Mouse (Mus musculus): ENCODE results near the gene Repin1. TPM values are rescaled to one million over a fixed set of nuclear protein-coding genes. Genes with fewer than 3 reads are reported as not detected.
A peak's percentile ranks its signal among the peaks of the same experiment; 100 is the strongest.
"Not testable (repeated sequence)": the region's sequence is repeated elsewhere in the genome, so short reads cannot be mapped to it uniquely, and the experiment has no call there.

Repin1 gene
- polyA plus RNA-seq, 1 experiment from 2014 or later: 13.2 TPM

DNA sequence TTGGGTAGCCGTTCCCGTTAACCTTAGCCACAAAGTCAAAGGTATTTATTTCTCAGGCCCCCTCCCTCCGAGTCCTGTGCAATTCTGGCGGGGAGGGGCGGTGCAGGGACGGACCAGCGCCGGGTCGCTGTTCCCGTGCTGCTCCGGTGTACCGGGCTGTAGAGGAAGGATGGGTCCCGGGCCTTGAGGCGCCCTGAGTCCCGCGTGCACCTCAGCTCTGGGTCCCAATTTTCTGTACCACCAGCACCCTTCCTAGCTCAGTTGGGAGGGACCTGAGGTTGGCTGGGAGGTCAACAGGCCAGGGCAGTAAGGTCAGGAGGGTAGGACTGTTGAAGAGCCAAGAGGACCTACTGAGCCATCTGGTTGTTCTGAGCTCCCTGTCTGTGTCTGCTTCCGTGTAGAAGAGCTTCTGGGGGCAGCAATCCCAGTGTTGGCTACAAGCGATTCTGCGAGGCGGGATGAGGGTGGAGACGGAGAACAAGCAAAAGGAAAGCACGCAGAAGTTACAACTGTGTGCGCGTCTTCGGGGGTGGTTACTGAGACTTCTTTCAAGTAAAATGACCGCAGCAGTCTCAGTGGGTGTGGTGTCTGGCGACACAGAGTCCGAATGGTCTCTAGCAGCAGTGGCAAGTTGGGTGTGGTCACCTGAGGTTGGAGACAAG lies 8.5 kb downstream of the Repin1 start:
- H3K9me3 ChIP-seq (replicated peaks): 0 out of 2 replicates have a peak, but pooled peaks cover 2% of the 10 kb centered on the region
- peak overlapping the region; percentile 71 for H3K4me3 ChIP-seq
- H3K36me3 ChIP-seq: peaks cover 29% of the 10 kb centered on the region
- no peaks in the 10 kb centered on the region for H3K27me3 ChIP-seq (replicated peaks)
- H3K4me2 ChIP-seq: peak overlapping the region; percentile 96
- peak overlapping the region; percentile 69 for H3K27ac ChIP-seq
- ATAC-seq: peak; percentile 73
- peaks cover 22% of the 10 kb centered on the region for H3K4me1 ChIP-seq
- WGBS (ENCODE audit: insufficient replicate concordance): 2% methylated on average over 28 of the region's 28 CpGs
- H3K9ac ChIP-seq: peak overlapping the region; percentile 75

DNA sequence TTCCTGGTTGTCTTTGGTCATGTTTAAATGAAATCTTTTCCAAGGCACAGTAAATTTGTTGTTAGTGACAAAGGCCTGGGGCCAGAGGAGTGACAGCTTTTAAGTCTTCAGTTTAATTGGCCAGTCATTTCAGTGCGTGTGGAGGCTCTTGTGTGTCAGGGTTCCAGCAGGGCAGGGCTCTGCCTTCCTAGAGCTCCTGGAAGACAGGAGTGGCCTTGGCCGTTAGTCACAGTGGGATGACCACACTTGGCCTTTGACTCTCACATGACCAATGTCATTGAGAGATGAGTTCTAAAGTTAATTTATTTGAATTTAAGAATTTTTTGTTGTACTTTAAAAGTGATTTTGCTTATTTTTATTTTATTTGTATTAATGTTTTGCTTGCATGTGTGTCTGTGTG lies 14.4 kb downstream of the Repin1 start:
- Histone ChIP-seq H3K4me2 (no peak overlapping the region), H3K36me3 (no peaks in the 10 kb centered on the region), H3K9ac (no peak overlapping the region), H3K27me3 (replicated peaks) (no peaks in the 10 kb centered on the region), H3K27ac (no peak overlapping the region), H3K9me3 (replicated peaks) (no peaks in the 10 kb centered on the region), H3K4me1 (peaks cover 7% of the 10 kb centered on the region; the same call in 1 of the 2 replicates), H3K4me3 (no peak overlapping the region)
- WGBS (ENCODE audit: insufficient replicate concordance): 67% methylated on average over 2 of the region's 2 CpGs
- no peak for ATAC-seq

DNA sequence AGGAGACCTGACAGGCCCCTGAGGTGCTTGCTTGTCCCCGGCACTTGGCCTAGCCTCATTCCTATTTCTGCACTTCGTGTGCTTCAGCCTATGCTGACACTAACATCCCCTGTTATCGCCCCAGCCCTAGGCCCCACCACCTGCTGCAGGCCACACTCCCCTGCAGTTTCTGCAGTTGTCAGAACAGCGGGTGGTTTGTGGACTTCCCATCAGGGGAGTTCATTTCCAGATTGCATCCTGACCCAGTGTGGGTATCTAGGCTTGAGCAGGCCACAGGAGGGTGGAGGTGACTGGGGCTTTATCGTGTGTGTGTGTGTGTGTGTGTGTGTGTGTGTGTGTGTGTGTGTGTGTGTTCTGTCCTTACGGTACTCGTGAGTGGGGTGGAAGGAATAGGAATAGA lies 15.8 kb downstream of the Repin1 start:
- ATAC-seq: peak; percentile 57
- Histone ChIP-seq H3K36me3 (peaks cover 6% of the 10 kb centered on the region; the same call in 1 of the 2 replicates), H3K4me1 (peaks cover 7% of the 10 kb centered on the region; the same call in 1 of the 2 replicates), H3K4me3 (no peak overlapping the region), H3K4me2 (no peak overlapping the region), H3K27ac (no peak overlapping the region), H3K27me3 (replicated peaks) (no peaks in the 10 kb centered on the region), H3K9ac (no peak overlapping the region), H3K9me3 (replicated peaks) (no peaks in the 10 kb centered on the region)
- WGBS (ENCODE audit: insufficient replicate concordance): 35% methylated on average over 5 of the region's 7 CpGs

DNA sequence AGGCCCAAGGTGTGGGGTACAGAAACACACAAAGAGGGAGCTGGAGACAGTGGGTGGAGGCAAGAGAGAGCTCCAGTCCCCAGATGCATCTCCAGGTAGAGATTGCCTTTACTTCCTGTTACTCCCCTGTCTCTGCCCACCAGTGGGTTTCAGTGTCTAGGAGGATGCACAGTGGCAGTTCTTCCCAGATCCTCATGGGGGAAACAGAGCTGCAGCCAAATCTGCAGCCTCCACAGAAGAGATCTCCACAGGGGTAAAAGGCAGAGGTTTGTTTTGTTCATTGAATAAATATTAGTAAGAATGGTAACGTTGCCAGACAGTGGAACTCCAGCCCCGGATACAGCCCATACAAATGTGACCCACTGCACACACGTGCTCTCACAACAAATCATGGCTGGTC lies 17.0 kb downstream of the Repin1 start:
- no peaks in the 10 kb centered on the region for H3K27me3 ChIP-seq (replicated peaks)
- WGBS (ENCODE audit: insufficient replicate concordance): 64% methylated on average over 3 of the region's 3 CpGs
- no peak overlapping the region for H3K27ac ChIP-seq
- H3K9me3 ChIP-seq (replicated peaks): no peaks in the 10 kb centered on the region
- peaks cover 6% of the 10 kb centered on the region; the same call in 1 of the 2 replicates for H3K36me3 ChIP-seq
- H3K4me3 ChIP-seq: no peak overlapping the region
- ATAC-seq: no peak
- no peak overlapping the region for H3K9ac ChIP-seq
- no peak overlapping the region for H3K4me2 ChIP-seq
- H3K4me1 ChIP-seq: peaks cover 7% of the 10 kb centered on the region; the same call in 1 of the 2 replicates

DNA sequence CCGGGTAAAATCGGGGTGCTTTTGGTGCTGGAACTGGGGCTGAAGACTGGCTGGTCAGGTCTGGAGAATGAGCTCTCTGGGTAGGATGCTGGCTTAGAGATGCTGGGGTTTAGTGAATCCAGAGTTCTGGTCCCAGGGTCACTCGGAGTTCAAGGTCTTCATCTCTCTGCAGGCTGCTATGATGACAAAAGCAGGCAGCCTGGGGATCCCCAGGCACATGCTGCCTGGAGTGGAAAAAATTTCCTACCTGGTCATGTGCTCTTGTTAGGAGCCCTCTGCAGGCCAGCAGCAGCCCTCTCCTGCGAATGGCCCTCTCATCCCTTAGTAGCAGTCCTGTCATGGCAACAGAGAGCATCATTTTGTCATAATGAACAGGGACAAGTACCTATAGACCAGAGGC lies 19.8 kb downstream of the Repin1 start:
- no peak overlapping the region for H3K27ac ChIP-seq
- peaks cover 7% of the 10 kb centered on the region; the same call in 1 of the 2 replicates for H3K4me1 ChIP-seq
- H3K4me2 ChIP-seq: no peak overlapping the region
- WGBS (ENCODE audit: insufficient replicate concordance): 65% methylated on average over 4 of the region's 4 CpGs
- no peaks in the 10 kb centered on the region for H3K9me3 ChIP-seq (replicated peaks)
- H3K36me3 ChIP-seq: peaks cover 6% of the 10 kb centered on the region; the same call in 1 of the 2 replicates
- no peak overlapping the region for H3K9ac ChIP-seq
- H3K27me3 ChIP-seq (replicated peaks): no peaks in the 10 kb centered on the region
- no peak for ATAC-seq
- no peak overlapping the region for H3K4me3 ChIP-seq

DNA sequence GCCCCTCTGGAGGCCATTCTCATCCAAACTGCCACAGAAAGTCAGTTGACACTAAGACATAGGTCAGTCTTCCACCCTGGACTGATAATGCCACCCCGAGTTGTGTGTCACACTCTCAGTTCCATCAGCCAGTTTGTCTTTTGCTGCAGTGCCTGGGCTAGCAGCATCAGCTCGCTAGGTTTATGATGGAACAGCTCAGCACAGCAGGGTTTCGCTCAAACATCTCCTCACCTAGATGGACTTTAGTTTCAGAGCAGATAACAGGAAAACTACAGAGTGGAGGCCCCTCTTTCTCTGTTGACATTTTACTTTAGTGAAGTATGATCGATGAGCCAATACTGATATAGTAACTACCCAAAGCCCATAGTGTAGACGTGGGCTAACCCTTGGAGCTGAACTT lies 21.1 kb downstream of the Repin1 start:
- peaks cover 14% of the 10 kb centered on the region for H3K36me3 ChIP-seq
- H3K9me3 ChIP-seq (replicated peaks): no peaks in the 10 kb centered on the region
- no peak for ATAC-seq
- H3K4me1 ChIP-seq: peaks cover 1% of the 10 kb centered on the region; the same call in 1 of the 2 replicates
- H3K27me3 ChIP-seq (replicated peaks): no peaks in the 10 kb centered on the region
- H3K9ac ChIP-seq: no peak overlapping the region
- H3K27ac ChIP-seq: no peak overlapping the region
- H3K4me3 ChIP-seq: no peak overlapping the region
- no peak overlapping the region for H3K4me2 ChIP-seq
- 72% methylated on average over 5 of the region's 5 CpGs for WGBS (ENCODE audit: insufficient replicate concordance)

DNA sequence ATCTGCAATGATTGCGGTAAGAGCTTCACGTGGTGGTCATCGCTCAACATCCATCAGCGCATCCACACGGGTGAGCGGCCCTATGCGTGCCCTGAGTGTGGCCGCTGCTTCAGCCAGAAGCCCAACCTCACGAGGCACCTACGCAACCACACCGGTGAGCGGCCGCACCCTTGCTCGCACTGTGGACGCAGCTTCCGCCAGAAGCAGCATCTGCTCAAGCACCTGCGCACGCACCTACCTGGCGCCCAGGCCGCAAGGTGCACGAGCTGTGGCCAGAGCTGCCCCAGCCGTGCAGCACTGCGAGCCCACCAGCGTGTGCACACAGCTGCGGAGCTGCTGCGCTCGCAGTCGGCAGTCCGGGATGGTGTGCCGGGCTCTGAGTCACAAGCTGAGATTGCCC lies 26.3 kb downstream of the Repin1 start:
- Histone ChIP-seq H3K4me3 (no peak overlapping the region), H3K27ac (no peak overlapping the region), H3K9ac (no peak overlapping the region), H3K36me3 (peaks cover 22% of the 10 kb centered on the region), H3K4me2 (no peak overlapping the region), H3K9me3 (replicated peaks) (no peaks in the 10 kb centered on the region), H3K4me1 (no peaks in the 10 kb centered on the region), H3K27me3 (replicated peaks) (no peaks in the 10 kb centered on the region; the same call in 1 of the 2 replicates)
- WGBS (ENCODE audit: insufficient replicate concordance): 89% methylated on average over 30 of the region's 30 CpGs
- no peak for ATAC-seq

DNA sequence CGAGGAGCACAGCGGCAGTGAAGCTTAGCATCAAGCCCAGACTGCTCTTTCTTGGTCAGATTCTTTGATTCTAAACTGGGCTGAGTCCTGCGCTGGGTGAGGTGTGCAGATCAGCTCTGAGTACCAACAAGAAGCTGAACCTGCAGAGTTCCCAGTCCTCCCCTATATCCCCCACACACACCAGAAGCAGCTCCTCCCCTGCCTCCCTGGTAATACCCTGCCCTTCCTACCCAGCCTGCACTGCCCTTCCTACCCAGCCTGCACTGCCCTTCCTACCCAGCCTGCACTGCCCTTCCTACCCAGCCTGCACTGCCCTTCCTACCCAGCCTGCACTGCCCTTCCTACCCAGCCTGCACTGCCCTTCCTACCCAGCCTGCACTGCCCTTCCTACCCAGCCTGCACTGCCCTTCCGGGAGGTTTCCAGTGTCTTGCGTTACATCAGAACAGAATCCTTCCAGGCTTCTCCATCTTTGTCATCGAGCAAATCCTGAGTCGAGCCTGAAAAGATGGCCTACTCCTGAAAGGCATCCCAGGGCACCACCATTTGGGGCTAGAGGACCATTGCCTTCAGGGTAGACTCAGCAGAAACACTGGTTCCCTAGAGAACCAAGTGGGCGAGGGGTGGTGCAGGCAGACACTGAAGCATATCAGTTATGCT lies 28.6 kb downstream of the Repin1 start:
- not testable (repeated sequence) for H3K4me1 ChIP-seq; H3K4me3 ChIP-seq; ATAC-seq; H3K9me3 ChIP-seq (replicated peaks); H3K27ac ChIP-seq; H3K9ac ChIP-seq; H3K4me2 ChIP-seq
- Histone ChIP-seq H3K36me3 (peaks cover 22% of the 10 kb centered on the region), H3K27me3 (replicated peaks) (peaks cover 22% of the 10 kb centered on the region)
- WGBS (ENCODE audit: insufficient replicate concordance): 71% methylated on average over 8 of the region's 8 CpGs

DNA sequence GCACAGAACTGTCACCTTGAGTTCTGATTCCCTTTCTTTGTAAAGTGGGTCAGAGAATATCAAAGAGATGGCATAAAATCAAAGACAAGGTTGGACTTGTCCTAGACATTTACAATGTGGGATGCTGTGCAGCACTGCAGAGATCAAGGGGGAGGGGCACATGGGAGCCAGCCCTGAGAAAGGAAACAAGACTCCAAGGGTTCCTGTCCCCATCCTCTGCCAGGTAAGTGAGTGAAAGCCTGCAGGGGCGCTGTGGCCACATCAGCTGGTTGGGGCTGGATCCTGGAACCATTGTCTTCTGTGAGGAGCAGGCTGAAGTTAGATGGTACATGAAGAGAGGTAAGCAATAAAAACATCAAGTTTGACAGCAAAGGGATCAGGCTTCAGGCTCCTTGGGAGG lies 29.8 kb downstream of the Repin1 start:
- WGBS (ENCODE audit: insufficient replicate concordance): 42% methylated on average over 1 of the region's 1 CpGs
- Histone ChIP-seq H3K9me3 (replicated peaks) (no peaks in the 10 kb centered on the region), H3K4me2 (no peak overlapping the region), H3K27me3 (replicated peaks) (peaks cover 33% of the 10 kb centered on the region), H3K36me3 (peaks cover 22% of the 10 kb centered on the region), H3K27ac (no peak overlapping the region), H3K4me3 (no peak overlapping the region), H3K4me1 (no peaks in the 10 kb centered on the region), H3K9ac (no peak overlapping the region)
- ATAC-seq: no peak

DNA sequence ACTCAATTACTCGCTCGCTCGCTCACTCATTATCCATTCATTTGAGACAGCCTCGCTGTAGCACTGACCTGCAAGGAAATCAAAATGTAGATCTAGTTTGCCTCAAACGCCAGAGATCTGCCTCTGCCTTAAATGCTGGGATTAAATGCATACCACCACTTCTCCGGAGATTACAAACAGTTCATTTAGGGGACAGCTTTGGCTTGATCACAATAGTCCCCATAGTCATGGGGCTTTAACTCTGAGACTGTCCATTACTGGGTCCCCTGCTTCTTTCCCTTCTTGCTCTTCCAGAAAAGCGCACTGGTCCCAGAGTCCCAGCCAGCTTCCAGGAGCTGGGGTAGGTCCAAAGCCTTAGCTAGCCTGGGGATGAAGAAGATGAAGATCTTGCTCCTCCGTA lies 32.8 kb downstream of the Repin1 start, which contains the start of gene AI854703:
Gene AI854703, plus strand, starts transcription at position 301 of the 400 bp plus-strand sequence.
- Histone ChIP-seq H3K27ac (no peak within 1 kb of the TSS), H3K4me2 (peak within 1 kb of the TSS; percentile 64), H3K4me1 (peaks cover 9% of the 10 kb centered on the region), H3K27me3 (replicated peaks) (peaks cover 61% of the 10 kb centered on the region), H3K36me3 (no peaks in the 10 kb centered on the region), H3K4me3 (peak within 1 kb of the TSS; percentile 39), H3K9ac (peak within 1 kb of the TSS; percentile 44; the same call in 1 of the 2 replicates), H3K9me3 (replicated peaks) (no peaks in the 10 kb centered on the region)
- no peak for ATAC-seq
- WGBS (ENCODE audit: insufficient replicate concordance): 45% methylated on average over 8 of the region's 8 CpGs

DNA sequence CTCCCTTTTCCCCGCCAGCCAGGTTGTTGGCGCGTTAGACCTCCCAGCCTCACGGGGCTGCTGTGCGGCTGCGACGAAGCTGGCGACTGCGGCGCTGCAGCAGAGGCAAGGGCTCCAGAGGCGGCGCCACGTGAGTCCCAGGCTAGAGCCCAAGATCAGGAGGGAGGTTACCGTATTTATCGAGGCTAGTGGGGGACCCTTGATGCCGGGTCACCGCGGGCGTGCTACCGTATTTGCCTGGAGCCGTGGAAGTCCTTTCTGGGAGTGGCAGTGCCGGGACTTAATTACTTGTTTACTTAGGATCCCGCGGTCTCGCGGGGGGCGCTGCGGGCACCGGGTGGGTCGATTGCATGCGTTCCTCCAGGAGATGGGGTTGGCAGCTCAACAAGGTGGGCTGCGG lies 33.3 kb downstream of the Repin1 start:
- Histone ChIP-seq H3K4me3 (peak overlapping the region; percentile 39), H3K36me3 (no peaks in the 10 kb centered on the region), H3K9me3 (replicated peaks) (no peaks in the 10 kb centered on the region), H3K9ac (peak overlapping the region; percentile 44; the same call in 1 of the 2 replicates), H3K4me2 (peak overlapping the region; percentile 64), H3K27ac (no peak overlapping the region), H3K4me1 (peaks cover 9% of the 10 kb centered on the region), H3K27me3 (replicated peaks) (peaks cover 67% of the 10 kb centered on the region)
- 2% methylated on average over 32 of the region's 32 CpGs for WGBS (ENCODE audit: insufficient replicate concordance)
- ATAC-seq: no peak

DNA sequence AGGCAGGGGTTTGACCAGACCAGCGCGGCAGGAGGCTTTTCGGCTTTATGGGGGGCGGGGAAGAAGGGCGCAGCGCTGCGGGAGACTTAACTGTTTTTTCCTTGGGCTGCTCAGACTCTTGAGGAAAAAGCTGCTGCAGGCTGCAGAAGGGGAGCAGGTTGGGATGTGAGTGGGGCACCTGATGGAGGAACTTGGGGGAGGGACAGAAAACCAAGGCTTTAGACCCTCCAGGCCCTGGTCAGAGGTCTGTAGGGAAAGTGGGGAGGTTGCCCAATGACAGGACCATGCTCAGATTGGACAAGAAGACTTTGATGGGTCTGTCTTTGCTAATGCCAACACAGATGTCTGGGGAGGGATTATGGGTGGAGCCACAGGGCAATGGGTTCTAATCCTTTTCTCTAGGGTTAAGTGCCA lies 33.8 kb downstream of the Repin1 start:
- 9% methylated on average over 7 of the region's 7 CpGs for WGBS (ENCODE audit: insufficient replicate concordance)
- H3K4me1 ChIP-seq: peaks cover 9% of the 10 kb centered on the region
- peak overlapping the region; percentile 64 for H3K4me2 ChIP-seq
- H3K27ac ChIP-seq: no peak overlapping the region
- H3K27me3 ChIP-seq (replicated peaks): peaks cover 67% of the 10 kb centered on the region
- no peak for ATAC-seq
- H3K9ac ChIP-seq: 0 out of 2 replicates have a peak overlapping the region, but pooled peaks have one; percentile 44
- no peaks in the 10 kb centered on the region for H3K9me3 ChIP-seq (replicated peaks)
- H3K36me3 ChIP-seq: no peaks in the 10 kb centered on the region
- H3K4me3 ChIP-seq: peak overlapping the region; percentile 39

Measured in liver, embryonic 12.5 days (tissue).